Mouse (Mus musculus) embryo, embryonic 9.5 days (tissue): Measurements from ENCODE around the gene Ak5.
"Not testable (repeated sequence)": the region's sequence is repeated elsewhere in the genome, so short reads cannot be mapped to it uniquely, and the experiment has no call there.

Experiments
- DNase-seq: peaks from one replicate; pipeline ENCODE4 v3.0.0-alpha.2; 2017; ENCODE audit errors: extremely low spot score

Ak5 gene

DNA sequence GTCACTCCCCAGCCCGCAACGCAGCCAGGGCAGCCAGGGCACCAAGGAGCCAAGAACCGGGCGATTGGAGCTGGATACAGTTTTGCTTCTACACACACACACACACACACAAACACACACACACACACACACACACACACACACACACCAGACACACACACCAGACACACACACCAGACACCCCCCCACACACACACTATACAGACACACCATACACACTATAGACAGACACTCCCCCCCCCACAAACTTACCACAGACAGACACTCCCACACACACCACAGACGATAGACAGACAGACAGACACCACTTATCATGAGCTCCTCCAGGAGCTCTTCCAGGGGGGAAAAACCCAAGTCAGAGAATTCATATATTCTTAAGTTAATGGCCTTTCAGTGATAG lies at the start of gene Ak5:
Gene Ak5 (minus strand): TSS at position 122 of the 400 bp plus-strand sequence.
- no peak for DNase-seq

DNA sequence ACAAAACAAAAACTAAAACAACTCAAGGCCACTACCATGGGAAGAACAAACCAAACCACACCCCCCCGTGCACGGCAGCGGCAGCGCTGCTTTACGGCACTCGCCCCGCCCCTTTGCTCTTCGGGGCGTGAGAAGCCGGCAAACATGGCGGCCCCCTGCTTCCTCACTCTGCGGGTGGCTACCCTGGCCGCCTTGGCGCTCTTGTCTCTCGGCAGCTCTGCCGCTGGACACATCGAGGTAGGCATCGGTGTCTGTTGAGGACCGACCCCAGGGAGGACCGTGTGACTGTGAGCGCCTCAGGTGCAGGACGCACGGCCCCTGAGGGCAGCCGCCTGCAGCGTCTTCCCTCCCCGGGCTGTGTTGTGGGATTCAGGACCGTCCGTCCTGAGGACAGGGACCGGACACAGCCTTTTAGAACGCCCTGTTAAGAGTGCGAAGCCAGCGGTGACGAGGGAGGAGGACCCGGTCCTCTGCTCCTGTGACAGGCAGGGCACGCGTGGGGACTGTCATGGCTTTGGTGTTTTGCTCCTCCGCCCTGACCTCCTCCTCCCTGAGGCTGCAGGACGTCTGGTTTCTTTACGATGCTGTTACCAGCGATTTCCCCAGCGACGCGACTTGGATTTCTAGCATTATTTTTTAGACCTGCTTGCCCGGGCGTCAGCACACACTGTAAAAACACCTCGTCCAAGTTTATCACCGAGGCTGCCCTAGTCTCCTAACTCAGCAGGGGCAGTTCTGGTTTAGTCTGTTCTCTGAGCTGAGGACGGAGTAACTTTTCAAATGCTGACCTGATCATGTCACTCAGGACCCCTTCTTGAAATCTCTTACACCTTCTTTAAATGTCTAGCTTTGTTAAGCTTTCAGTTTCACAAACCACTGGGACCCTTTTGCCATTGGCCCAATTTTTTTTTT lies 46.1 kb upstream of the Ak5 start, which contains the start of gene Pigk:
Gene Pigk (plus strand): TSS at position 110 of the 912 bp plus-strand sequence.
- DNase-seq: peak; percentile 92

DNA sequence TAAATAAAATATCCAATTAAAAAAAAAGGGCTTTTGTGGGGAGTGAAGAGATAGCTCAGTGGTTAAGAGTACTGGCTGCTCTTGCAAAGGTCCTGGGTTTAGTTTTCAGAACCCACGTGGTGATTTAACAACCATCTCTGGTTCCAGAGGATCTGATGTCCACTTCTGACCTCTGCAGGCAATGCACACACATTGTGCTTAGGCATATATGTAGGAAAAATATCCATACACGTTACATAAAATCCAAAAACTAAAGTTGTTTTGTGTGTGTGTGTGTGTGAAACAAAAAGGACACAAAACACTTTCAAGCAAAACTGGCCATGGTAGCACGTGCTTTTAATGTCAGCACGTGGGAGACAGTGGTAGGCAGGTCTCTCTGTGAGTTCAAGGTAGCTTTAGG lies 44.8 kb upstream of the Ak5 start:
- DNase-seq: no peak

DNA sequence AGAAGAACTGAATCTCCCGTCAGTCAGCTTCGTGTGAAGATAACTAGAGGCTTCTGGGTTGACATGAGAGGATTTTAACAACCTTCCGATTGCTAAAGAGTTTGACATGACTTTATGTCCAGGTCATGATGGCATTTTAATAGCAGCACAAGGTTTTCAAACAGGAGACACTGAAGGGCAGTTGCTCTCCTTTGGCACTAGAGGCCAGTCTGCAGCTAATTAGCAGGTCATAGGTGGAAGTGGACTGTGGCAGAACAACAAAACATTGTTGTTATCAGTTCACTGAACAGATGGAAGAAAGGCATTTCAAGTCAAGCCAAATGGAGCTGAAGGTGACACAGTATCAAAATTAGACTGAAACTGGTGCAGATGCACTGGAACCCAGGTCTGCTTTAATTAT lies 41.8 kb upstream of the Ak5 start:
- no peak for DNase-seq

DNA sequence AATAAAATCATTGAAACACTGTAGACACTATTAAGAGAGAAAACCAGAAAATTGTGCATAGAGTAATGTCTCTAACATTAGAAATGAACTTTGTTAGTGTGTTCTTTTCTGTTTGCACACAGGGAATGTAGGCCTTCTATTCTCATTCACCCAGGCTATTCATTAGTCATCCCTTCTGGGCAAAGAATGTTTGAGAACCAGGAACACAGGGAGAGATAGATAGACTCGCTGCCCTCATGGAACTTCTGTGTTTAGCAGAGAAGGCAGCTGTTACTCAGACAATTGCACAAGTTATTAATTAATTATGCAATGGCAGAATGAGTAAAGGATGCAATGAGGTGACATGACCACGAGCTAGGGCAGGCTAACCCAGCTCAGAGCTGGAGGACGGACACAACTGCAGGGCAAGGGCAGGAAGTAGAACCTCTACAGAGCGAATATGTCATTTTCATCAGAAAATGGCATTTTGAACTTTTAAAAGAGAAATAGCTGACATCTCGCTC lies 39.2 kb upstream of the Ak5 start:
- no peak for DNase-seq

GRCm38 (mm10) chr3:152706901-152707300 lies 38.7 kb upstream of the Ak5 start:
- no peak for DNase-seq

GRCm38 (mm10) chr3:152705826-152706225 lies 37.7 kb upstream of the Ak5 start:
- no peak for DNase-seq

DNA sequence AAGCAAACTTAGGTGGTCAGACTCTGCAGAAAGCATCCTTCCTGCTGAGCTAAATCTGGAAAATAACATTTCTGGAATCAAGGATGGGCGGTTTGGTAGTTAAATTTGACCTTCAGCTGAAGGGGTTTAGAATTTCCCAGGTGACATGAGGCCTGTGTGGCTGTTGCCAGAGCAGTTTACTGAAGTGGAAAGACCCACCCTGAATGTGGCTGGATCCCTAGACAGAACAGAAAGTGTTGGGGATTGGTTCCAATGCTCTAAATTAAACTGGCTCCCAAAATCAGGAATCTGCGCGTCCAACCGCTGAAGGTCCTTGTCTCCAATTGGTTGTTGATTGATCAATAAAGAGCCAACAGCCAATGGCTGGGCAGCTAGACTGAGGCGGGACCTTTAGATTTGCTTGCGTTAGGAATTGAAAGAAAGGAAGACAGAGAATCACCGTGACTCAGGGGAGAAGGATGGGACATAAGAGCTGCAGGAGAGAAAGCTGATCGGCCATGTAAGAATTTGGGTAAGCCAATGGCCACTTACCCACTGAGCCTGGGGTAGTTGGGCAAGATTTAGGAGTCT lies 34.2 kb upstream of the Ak5 start:
- no peak for DNase-seq

- DNase-seq: not testable (repeated sequence)
These were observed 33.4 kb upstream of the Ak5 start for GRCm38 (mm10) chr3:152701536-152701935.

GRCm38 (mm10) chr3:152699261-152699660 lies 31.1 kb upstream of the Ak5 start:
- no peak for DNase-seq

- DNase-seq: no peak
These were observed 29.9 kb upstream of the Ak5 start for GRCm38 (mm10) chr3:152698017-152698416.

DNA sequence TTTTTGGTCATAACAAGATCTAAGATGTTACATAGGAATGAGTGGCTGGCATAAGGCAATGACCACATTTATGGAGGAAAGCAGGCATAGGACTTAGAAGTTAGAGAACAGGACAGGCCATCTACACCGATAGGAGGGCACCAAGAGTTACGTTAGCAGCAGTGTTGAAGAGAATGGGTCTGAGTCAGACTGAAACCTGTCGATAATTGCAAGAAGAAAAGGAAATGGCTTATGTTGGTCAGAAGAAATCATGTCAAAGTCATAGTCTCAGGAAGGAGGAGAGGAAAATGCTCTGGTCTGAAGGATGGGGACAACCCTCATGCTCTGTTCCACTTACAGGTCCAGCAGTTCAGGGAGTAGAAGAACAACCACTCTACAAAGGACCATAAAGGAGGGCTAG lies 26.8 kb upstream of the Ak5 start:
- no peak for DNase-seq

- no peak for DNase-seq
These were observed 20.9 kb upstream of the Ak5 start for GRCm38 (mm10) chr3:152689105-152689504.

DNA sequence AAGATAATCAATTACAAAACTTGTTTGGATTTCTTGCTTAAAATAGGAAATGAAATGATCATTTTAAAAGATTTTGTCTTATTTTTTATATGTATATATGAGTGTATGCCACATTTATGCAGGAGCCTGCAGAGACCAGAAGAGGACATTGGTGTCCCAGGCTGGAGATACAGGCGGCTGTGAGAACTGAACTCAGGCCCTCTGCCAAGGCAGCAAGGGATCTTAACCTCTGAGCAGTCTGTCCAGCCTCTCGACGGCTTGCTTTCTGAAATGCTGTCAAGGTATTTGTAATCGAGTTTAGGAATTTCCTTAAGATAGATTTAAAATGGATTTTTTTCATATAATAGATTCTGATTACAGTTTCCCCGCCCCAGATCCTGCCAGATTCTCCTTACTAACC lies 20.4 kb upstream of the Ak5 start:
- no peak for DNase-seq

DNA sequence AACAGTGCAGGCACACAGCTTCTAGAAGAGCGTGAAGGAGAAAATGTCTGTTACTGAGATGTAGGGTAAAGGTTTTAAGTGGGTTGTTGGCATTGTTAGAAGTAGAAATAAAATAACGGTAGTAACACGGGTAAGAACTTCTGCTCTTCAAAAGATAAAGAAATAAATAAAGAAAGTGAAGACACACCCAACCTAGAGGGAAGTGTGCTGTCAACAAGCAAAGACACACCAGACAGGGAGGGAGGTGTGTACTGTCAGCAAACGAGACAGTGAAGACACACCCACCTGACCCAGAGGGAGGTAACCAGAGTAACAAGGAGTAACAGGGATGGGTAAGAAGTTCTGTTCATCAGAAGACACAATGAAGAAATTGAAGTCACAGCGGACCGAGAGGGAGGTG lies 6.5 kb upstream of the Ak5 start:
- no peak for DNase-seq

- DNase-seq: no peak
These were observed 1.6 kb upstream of the Ak5 start for GRCm38 (mm10) chr3:152669783-152670182.

- no peak for DNase-seq
These were observed 633 bp upstream of the Ak5 start for GRCm38 (mm10) chr3:152668793-152669192.

- DNase-seq: peak; percentile 63
These were observed 576 bp downstream of the Ak5 start for GRCm38 (mm10) chr3:152667356-152668211.

DNA sequence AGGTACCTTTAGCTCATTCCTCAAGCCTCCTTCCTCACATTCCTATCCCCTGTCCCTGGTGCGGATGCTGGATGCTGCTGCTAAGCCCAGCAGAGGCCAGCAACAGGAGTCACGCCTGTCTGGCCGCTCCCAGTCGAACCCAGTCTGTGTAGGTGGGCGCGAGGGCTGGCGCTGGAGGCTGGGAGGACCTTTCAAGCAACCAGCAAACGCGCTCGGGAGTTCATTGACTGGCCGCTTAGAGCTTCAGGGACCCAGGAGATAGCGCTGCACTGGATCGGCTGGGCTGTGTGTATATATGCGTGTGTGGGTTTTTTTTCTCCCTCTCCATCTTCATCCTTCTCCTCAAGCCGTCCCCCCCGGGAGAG lies 1.2 kb downstream of the Ak5 start:
- peak; percentile 63 for DNase-seq

DNA sequence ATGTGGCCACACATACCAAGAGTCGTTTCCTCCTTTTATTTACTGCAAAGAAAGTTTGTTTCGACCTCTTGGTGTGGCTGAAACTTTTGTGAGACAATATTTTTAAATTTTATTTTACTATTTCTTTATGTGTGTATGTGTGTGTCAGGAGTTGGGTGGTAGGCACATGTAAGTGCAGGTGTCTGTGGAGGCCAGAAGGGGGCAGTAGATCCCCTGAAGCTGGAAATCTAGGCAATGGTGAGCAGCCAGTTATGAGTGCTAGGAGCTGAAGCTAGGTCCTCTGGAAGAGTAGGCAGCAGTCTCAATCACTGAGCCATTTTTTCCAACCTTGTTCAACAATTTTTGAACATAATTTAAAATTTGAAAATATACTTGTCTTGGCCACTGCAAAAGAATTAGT lies 9.6 kb downstream of the Ak5 start:
- DNase-seq: no peak

DNA sequence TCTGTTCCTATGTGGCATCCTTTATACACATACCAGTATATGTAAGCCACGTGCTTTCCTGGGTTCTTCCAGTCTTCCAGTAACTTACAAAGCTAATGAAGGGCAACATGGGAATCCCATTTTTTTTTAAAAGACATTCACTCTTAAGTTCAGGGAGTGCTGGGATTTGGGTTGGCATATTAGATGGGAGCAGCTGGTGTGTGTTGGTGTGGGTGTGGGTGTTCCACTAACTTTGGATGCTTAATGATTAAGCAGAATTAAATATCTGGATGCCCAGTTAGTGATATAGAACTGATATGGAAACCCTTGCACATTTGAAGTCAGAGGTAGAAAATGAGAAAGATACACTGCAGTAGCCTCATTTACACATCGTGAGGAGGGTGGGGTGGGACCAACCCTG lies 16.2 kb downstream of the Ak5 start:
- no peak for DNase-seq

GRCm38 (mm10) chr3:152644610-152645009 lies 23.6 kb downstream of the Ak5 start:
- DNase-seq: no peak
